Mouse (Mus musculus): ENCODE data around the gene Dnajc22. TPM values are rescaled to one million over a fixed set of nuclear protein-coding genes. Genes with fewer than 3 reads are reported as not detected.
"Not testable (repeated sequence)": the region's sequence is repeated elsewhere in the genome, so short reads cannot be mapped to it uniquely, and the experiment has no call there.

Dnajc22 gene
- polyA plus RNA-seq, 1 experiment from 2014 or later = 0.75 TPM

GRCm38 (mm10) chr15:99071988-99072387, 21.0 kb upstream of the Dnajc22 start:
- H3K9ac ChIP-seq (ENCODE audit: low read depth, low read length) = no peak overlapping the region
- no peak overlapping the region for H3K4me3 ChIP-seq (ENCODE audit: low read depth, low read length)
- no peak overlapping the region for H3K27ac ChIP-seq (ENCODE audit: low read length)
- H3K4me1 ChIP-seq (ENCODE audit: control insufficient read depth, insufficient read depth, low read length) = peaks cover 13% of the 10 kb centered on the region
- no peak for ATAC-seq
- no peaks in the 10 kb centered on the region for H3K9me3 ChIP-seq (replicated peaks; ENCODE audit: control insufficient read depth, low read length, poor library complexity, severe bottlenecking)
- H3K27me3 ChIP-seq (ENCODE audit: control insufficient read depth, insufficient read depth, low read depth, low read length) = no peaks in the 10 kb centered on the region
- no peaks in the 10 kb centered on the region for H3K36me3 ChIP-seq (ENCODE audit: control insufficient read depth, insufficient read depth, low read length)
- H3K4me2 ChIP-seq (ENCODE audit: low read length) = no peak overlapping the region
- 74% methylated on average over 1 of the region's 1 CpGs for WGBS

- no peaks in the 10 kb centered on the region for H3K36me3 ChIP-seq (ENCODE audit: control insufficient read depth, insufficient read depth, low read length)
- peak; percentile 50 for ATAC-seq
- H3K9ac ChIP-seq (ENCODE audit: low read depth, low read length) = peak within 1 kb of the TSS; percentile 73
- H3K4me2 ChIP-seq (ENCODE audit: low read length) = peak within 1 kb of the TSS; percentile 95
- peaks cover 13% of the 10 kb centered on the region for H3K4me1 ChIP-seq (ENCODE audit: control insufficient read depth, insufficient read depth, low read length)
- no peaks in the 10 kb centered on the region for H3K9me3 ChIP-seq (replicated peaks; ENCODE audit: control insufficient read depth, low read length, poor library complexity, severe bottlenecking)
- 27% methylated on average over 9 of the region's 9 CpGs for WGBS
- peak within 1 kb of the TSS; percentile 93 for H3K27ac ChIP-seq (ENCODE audit: low read length)
- H3K4me3 ChIP-seq (ENCODE audit: low read depth, low read length) = peak within 1 kb of the TSS; percentile 53
- H3K27me3 ChIP-seq (ENCODE audit: control insufficient read depth, insufficient read depth, low read depth, low read length) = no peaks in the 10 kb centered on the region
Measured at GRCm38 (mm10) chr15:99074019-99074599, 18.9 kb upstream of the Dnajc22 start, which contains the start of gene Troap. Gene Troap (plus strand): TSS chr15:99074575.

GRCm38 (mm10) chr15:99074600-99075333, 18.2 kb upstream of the Dnajc22 start:
- H3K9me3 ChIP-seq (replicated peaks; ENCODE audit: control insufficient read depth, low read length, poor library complexity, severe bottlenecking) = no peaks in the 10 kb centered on the region
- H3K27me3 ChIP-seq (ENCODE audit: control insufficient read depth, insufficient read depth, low read depth, low read length) = no peaks in the 10 kb centered on the region
- peak overlapping the region; percentile 95 for H3K4me2 ChIP-seq (ENCODE audit: low read length)
- peak overlapping the region; percentile 93 for H3K27ac ChIP-seq (ENCODE audit: low read length)
- peak overlapping the region; percentile 73 for H3K9ac ChIP-seq (ENCODE audit: low read depth, low read length)
- under 1% methylated on average over 44 of the region's 44 CpGs for WGBS
- H3K36me3 ChIP-seq (ENCODE audit: control insufficient read depth, insufficient read depth, low read length) = no peaks in the 10 kb centered on the region
- ATAC-seq = peak; percentile 99
- H3K4me3 ChIP-seq (ENCODE audit: low read depth, low read length) = peak overlapping the region; percentile 53
- H3K4me1 ChIP-seq (ENCODE audit: control insufficient read depth, insufficient read depth, low read length) = peaks cover 13% of the 10 kb centered on the region

DNA sequence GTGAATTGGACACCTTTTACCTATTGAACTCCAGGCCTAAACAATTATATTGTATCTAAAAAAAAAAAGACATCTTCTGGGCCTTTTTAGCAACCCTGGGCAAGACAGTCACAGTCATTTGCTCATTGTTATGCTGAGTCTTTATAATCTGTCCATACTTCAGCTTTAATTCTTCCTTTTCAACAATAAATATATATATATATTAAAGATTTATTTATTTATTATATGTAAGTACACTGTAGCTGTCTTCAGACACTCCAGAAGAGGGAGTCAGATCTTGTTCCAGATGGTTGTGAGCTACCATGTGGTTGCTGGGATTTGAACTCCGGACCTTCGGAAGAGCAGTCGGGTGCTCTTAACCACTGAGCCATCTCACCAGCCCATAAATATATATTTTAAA, 17.0 kb upstream of the Dnajc22 start:
- H3K4me3 ChIP-seq (ENCODE audit: low read depth, low read length); ATAC-seq; H3K27ac ChIP-seq (ENCODE audit: low read length); H3K27me3 ChIP-seq (ENCODE audit: control insufficient read depth, insufficient read depth, low read depth, low read length); H3K9ac ChIP-seq (ENCODE audit: low read depth, low read length); H3K36me3 ChIP-seq (ENCODE audit: control insufficient read depth, insufficient read depth, low read length); H3K9me3 ChIP-seq (replicated peaks; ENCODE audit: control insufficient read depth, low read length, poor library complexity, severe bottlenecking); H3K4me2 ChIP-seq (ENCODE audit: low read length): not testable (repeated sequence)
- H3K4me1 ChIP-seq (ENCODE audit: control insufficient read depth, insufficient read depth, low read length) = peaks cover 13% of the 10 kb centered on the region
- WGBS = 99% methylated on average over 3 of the region's 3 CpGs

- Histone ChIP-seq H3K9me3 (replicated peaks; ENCODE audit: control insufficient read depth, low read length, poor library complexity, severe bottlenecking) (no peaks in the 10 kb centered on the region), H3K4me3 (ENCODE audit: low read depth, low read length) (no peak overlapping the region), H3K36me3 (ENCODE audit: control insufficient read depth, insufficient read depth, low read length) (no peaks in the 10 kb centered on the region), H3K9ac (ENCODE audit: low read depth, low read length) (no peak overlapping the region), H3K4me2 (ENCODE audit: low read length) (no peak overlapping the region), H3K27me3 (ENCODE audit: control insufficient read depth, insufficient read depth, low read depth, low read length) (no peaks in the 10 kb centered on the region), H3K27ac (ENCODE audit: low read length) (no peak overlapping the region), H3K4me1 (ENCODE audit: control insufficient read depth, insufficient read depth, low read length) (peaks cover 13% of the 10 kb centered on the region)
- no peak for ATAC-seq
- WGBS = 82% methylated on average over 15 of the region's 15 CpGs
Measured at GRCm38 (mm10) chr15:99078181-99078910, 14.6 kb upstream of the Dnajc22 start.

DNA sequence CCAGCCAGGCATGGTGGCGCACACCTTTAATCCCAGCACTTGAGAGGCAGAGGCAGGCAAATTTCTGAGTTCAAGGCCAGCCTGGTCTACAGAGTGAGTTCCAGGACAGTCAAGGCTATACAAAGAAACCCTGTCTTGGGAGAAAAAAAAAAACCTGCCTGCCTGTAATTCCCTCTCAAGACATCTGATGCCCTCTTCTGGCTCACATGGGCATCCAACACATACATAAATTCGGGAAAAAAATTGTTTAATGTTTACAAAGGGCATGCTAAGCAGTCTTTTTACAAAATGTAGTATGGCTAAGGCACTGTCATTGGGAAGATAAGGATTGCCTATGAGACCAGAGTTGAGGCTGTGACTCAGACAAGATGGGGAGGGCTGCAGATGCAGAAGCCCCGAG, 13.2 kb upstream of the Dnajc22 start:
- H3K9me3 ChIP-seq (replicated peaks; ENCODE audit: control insufficient read depth, low read length, poor library complexity, severe bottlenecking) = no peaks in the 10 kb centered on the region
- H3K9ac ChIP-seq (ENCODE audit: low read depth, low read length) = no peak overlapping the region
- H3K36me3 ChIP-seq (ENCODE audit: control insufficient read depth, insufficient read depth, low read length) = no peaks in the 10 kb centered on the region
- H3K4me1 ChIP-seq (ENCODE audit: control insufficient read depth, insufficient read depth, low read length) = peaks cover 9% of the 10 kb centered on the region
- ATAC-seq = no peak
- 83% methylated on average over 3 of the region's 3 CpGs for WGBS
- no peak overlapping the region for H3K4me3 ChIP-seq (ENCODE audit: low read depth, low read length)
- no peak overlapping the region for H3K4me2 ChIP-seq (ENCODE audit: low read length)
- H3K27me3 ChIP-seq (ENCODE audit: control insufficient read depth, insufficient read depth, low read depth, low read length) = peaks cover 8% of the 10 kb centered on the region
- no peak overlapping the region for H3K27ac ChIP-seq (ENCODE audit: low read length)

GRCm38 (mm10) chr15:99082322-99082721, 10.6 kb upstream of the Dnajc22 start:
- Histone ChIP-seq H3K4me3 (ENCODE audit: low read depth, low read length) (no peak overlapping the region), H3K27me3 (ENCODE audit: control insufficient read depth, insufficient read depth, low read depth, low read length) (peaks cover 22% of the 10 kb centered on the region), H3K4me2 (ENCODE audit: low read length) (no peak overlapping the region), H3K9ac (ENCODE audit: low read depth, low read length) (no peak overlapping the region), H3K9me3 (replicated peaks; ENCODE audit: control insufficient read depth, low read length, poor library complexity, severe bottlenecking) (no peaks in the 10 kb centered on the region), H3K4me1 (ENCODE audit: control insufficient read depth, insufficient read depth, low read length) (no peaks in the 10 kb centered on the region), H3K27ac (ENCODE audit: low read length) (no peak overlapping the region), H3K36me3 (ENCODE audit: control insufficient read depth, insufficient read depth, low read length) (no peaks in the 10 kb centered on the region)
- 93% methylated on average over 12 of the region's 12 CpGs for WGBS
- no peak for ATAC-seq

- ATAC-seq = no peak
- H3K9me3 ChIP-seq (replicated peaks; ENCODE audit: control insufficient read depth, low read length, poor library complexity, severe bottlenecking) = no peaks in the 10 kb centered on the region
- no peak overlapping the region for H3K27ac ChIP-seq (ENCODE audit: low read length)
- peaks cover 26% of the 10 kb centered on the region for H3K27me3 ChIP-seq (ENCODE audit: control insufficient read depth, insufficient read depth, low read depth, low read length)
- H3K4me3 ChIP-seq (ENCODE audit: low read depth, low read length) = no peak overlapping the region
- H3K4me2 ChIP-seq (ENCODE audit: low read length) = no peak overlapping the region
- no peak overlapping the region for H3K9ac ChIP-seq (ENCODE audit: low read depth, low read length)
- 90% methylated on average over 16 of the region's 16 CpGs for WGBS
- H3K4me1 ChIP-seq (ENCODE audit: control insufficient read depth, insufficient read depth, low read length) = no peaks in the 10 kb centered on the region
- H3K36me3 ChIP-seq (ENCODE audit: control insufficient read depth, insufficient read depth, low read length) = no peaks in the 10 kb centered on the region
Measured at GRCm38 (mm10) chr15:99082840-99083239, 10.1 kb upstream of the Dnajc22 start.

GRCm38 (mm10) chr15:99083258-99083657, 9.7 kb upstream of the Dnajc22 start:
- H3K9ac ChIP-seq (ENCODE audit: low read depth, low read length) = no peak overlapping the region
- H3K9me3 ChIP-seq (replicated peaks; ENCODE audit: control insufficient read depth, low read length, poor library complexity, severe bottlenecking) = no peaks in the 10 kb centered on the region
- no peak overlapping the region for H3K4me3 ChIP-seq (ENCODE audit: low read depth, low read length)
- H3K27me3 ChIP-seq (ENCODE audit: control insufficient read depth, insufficient read depth, low read depth, low read length) = peaks cover 30% of the 10 kb centered on the region
- WGBS = 72% methylated on average over 9 of the region's 9 CpGs
- no peak overlapping the region for H3K27ac ChIP-seq (ENCODE audit: low read length)
- H3K4me1 ChIP-seq (ENCODE audit: control insufficient read depth, insufficient read depth, low read length) = no peaks in the 10 kb centered on the region
- no peaks in the 10 kb centered on the region for H3K36me3 ChIP-seq (ENCODE audit: control insufficient read depth, insufficient read depth, low read length)
- H3K4me2 ChIP-seq (ENCODE audit: low read length) = no peak overlapping the region
- no peak for ATAC-seq
